Mouse (Mus musculus) megakaryocyte-erythroid progenitor cell, adult 5 weeks (primary cell): ENCODE data around the gene Rce1. TPM values are rescaled to one million over a fixed set of nuclear protein-coding genes. Genes with fewer than 3 reads are reported as not detected.

Experiments used
- polyA plus RNA-seq: library from polyadenylated mRNA; stranded (reverse); fragments of >175 nt; gene quantifications from 2 replicates; pipeline ENCODE4 v1.2.3, GENCODE M21; 2012

Gene Rce1
- 47.6 and 55.8 TPM in 2 replicates for polyA plus RNA-seq

GRCm38 (mm10) chr19:4625179-4625828 lies at the start of gene Rce1:
Rce1 (minus strand) TSS chr19:4625641.

GRCm38 (mm10) chr19:4615151-4616093 lies 10.0 kb downstream of the Rce1 start, which contains the start of gene Lrfn4:
Lrfn4 (minus strand) TSS chr19:4615667.

Other genes with a start within 250 kb of the Rce1 start
- gene Kdm2a, start 227.4 kb downstream of the Rce1 start, polyA plus RNA-seq: 50.0 and 66.2 TPM in 2 replicates
- gene Rhod, start 186.2 kb downstream of the Rce1 start, polyA plus RNA-seq: 0.15 and 0.37 TPM in 2 replicates
- gene Syt12, start 148.2 kb downstream of the Rce1 start, polyA plus RNA-seq: 0.19 TPM in 1 of 2 replicates, not detected in the other
- not detected in 2 replicates for gene 2010003K11Rik, start 127.1 kb downstream of the Rce1 start, polyA plus RNA-seq
- 4.9 and 5.5 TPM in 2 replicates for gene Pcx, start 115.2 kb downstream of the Rce1 start, polyA plus RNA-seq
- gene Lrfn4, start 10.0 kb downstream of the Rce1 start, polyA plus RNA-seq: 19.3 and 29.2 TPM in 2 replicates
- 0.34 TPM in 1 of 2 replicates, not detected in the other for gene Gm960, start 73.0 kb upstream of the Rce1 start, polyA plus RNA-seq
- gene Sptbn2, start 85.5 kb upstream of the Rce1 start, polyA plus RNA-seq: 0.02 and 0.06 TPM in 2 replicates
- gene Rbm4b, start 130.9 kb upstream of the Rce1 start, polyA plus RNA-seq: 11.2 and 13.4 TPM in 2 replicates
- 15.6 and 16.8 TPM in 2 replicates for gene Rbm4, start 168.3 kb upstream of the Rce1 start, polyA plus RNA-seq
- 0.68 and 1.4 TPM in 2 replicates for gene Gm21992, start 186.0 kb upstream of the Rce1 start, polyA plus RNA-seq
- gene Rbm14, start 186.0 kb upstream of the Rce1 start, polyA plus RNA-seq: 37.4 and 39.1 TPM in 2 replicates
- 59.4 and 60.0 TPM in 2 replicates for gene Ccs, start 213.7 kb upstream of the Rce1 start, polyA plus RNA-seq
- gene Ccdc87, start 213.7 kb upstream of the Rce1 start, polyA plus RNA-seq: not detected in 2 replicates
- 7.5 and 11.2 TPM in 2 replicates for gene Ctsf, start 229.5 kb upstream of the Rce1 start, polyA plus RNA-seq